Mouse (Mus musculus): ENCODE measurements at regions not wholly inside any gene's neighbourhood (a gene's known extent, or its start where the extent isn't known, plus 50 kb on each side); places are given as distances from the start of the nearest gene placed in this dataset.

DNA sequence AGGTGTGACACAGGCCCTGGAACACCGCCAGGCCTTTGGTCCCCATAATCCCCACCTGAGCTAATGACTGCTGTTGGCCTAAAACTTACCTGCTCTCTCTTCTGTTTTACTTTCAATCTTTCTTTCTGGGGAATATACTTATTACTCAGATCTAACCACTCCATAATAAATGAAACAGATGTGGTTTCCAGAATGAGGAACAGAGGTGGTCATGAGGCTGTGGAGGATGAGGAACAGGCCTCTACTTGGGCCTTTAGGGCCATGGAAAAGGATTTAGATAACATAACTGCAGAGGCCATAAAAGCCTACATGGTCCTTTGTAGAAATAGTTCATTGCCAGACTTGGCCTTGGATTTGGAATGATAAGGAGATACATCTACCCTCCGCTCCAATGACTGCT lies 74.1 kb downstream of the B3gnt5 start:
- peak overlapping the region; percentile 53 for H3K27ac ChIP-seq (ENCODE audit: insufficient read depth, low read depth, low read length)
- H3K4me3 ChIP-seq (ENCODE audit: insufficient read depth, low read length) = no peak overlapping the region
- TF ChIP-seq CTCF (IDR thresholded peaks at IDR 0.05; ENCODE audit: low read depth, low read length) (no peak), POLR2A (IDR thresholded peaks at IDR 0.05; ENCODE audit: borderline replicate concordance, low read depth, low read length) (no peak)
- peaks cover 10% of the 10 kb centered on the region for H3K4me1 ChIP-seq (ENCODE audit: control insufficient read depth, insufficient read depth, low read length)

DNA sequence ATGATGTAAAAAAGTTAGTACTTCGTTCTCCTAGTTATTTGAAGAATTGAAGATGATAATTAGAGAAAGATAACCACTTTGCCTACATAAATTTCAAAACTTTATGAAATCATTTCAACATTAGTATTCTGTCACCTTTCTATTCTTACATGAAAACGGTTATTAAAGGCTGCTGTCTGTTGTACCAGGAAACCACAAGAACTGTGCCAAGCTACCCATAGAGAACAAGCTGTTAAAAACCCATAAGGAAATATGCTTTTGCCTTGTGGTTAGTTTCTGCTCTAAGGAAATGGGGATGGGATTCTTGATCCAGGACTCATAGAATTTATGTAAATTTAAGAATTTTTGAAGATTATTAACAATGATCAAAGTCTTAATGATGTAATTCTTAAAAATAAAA lies 74.7 kb downstream of the B3gnt5 start:
- no peak for TF ChIP-seq CTCF (IDR thresholded peaks at IDR 0.05; ENCODE audit: low read depth, low read length)
- TF ChIP-seq POLR2A (IDR thresholded peaks at IDR 0.05; ENCODE audit: borderline replicate concordance, low read depth, low read length) = no peak
- Histone ChIP-seq H3K4me3 (ENCODE audit: insufficient read depth, low read length) (no peak overlapping the region), H3K4me1 (ENCODE audit: control insufficient read depth, insufficient read depth, low read length) (peaks cover 10% of the 10 kb centered on the region), H3K27ac (ENCODE audit: insufficient read depth, low read depth, low read length) (no peak overlapping the region)

- Histone ChIP-seq H3K4me1 (ENCODE audit: control insufficient read depth, insufficient read depth, low read length) (peaks cover 34% of the 10 kb centered on the region), H3K27ac (ENCODE audit: insufficient read depth, low read depth, low read length) (no peak overlapping the region), H3K4me3 (ENCODE audit: insufficient read depth, low read length) (no peak overlapping the region)
- TF ChIP-seq POLR2A (IDR thresholded peaks at IDR 0.05; ENCODE audit: borderline replicate concordance, low read depth, low read length) (no peak), CTCF (IDR thresholded peaks at IDR 0.05; ENCODE audit: low read depth, low read length) (no peak)
These were observed 79.8 kb downstream of the B3gnt5 start for GRCm38 (mm10) chr16:19839831-19840230.

DNA sequence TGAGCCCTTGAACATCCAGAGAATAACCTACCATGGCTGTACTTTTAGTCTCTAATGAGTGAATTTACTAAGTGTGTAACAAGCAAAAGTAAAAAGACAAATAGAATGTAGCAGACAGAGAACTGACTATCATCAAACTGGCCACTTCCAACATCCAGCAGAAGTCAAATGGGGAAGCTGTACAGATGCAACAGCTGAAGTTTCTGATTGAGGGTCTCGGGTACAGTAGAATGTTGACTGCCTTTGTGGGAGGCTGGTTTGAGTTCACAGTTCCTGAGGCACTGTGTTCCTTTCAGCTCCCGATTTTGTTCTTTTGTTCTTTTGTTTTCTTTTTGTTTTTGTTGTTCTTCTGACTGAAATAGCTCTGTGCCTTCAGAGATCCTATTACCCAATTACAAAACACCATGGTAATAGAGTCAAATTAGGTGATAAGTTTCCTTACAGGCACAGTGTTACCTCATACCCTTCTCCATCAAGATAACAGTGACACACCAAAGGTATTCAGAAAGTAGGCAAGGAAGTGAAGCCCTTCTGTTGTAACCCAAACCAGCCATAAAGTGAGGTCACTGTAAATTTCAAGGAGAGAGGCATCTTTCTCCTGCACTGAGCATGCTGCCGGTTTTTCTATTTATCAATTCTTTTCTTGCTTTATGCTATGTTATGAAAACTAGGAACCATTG lies 82.5 kb downstream of the B3gnt5 start:
- TF ChIP-seq POLR2A (IDR thresholded peaks at IDR 0.05; ENCODE audit: borderline replicate concordance, low read depth, low read length) (no peak), CTCF (IDR thresholded peaks at IDR 0.05; ENCODE audit: low read depth, low read length) (no peak)
- Histone ChIP-seq H3K4me1 (ENCODE audit: control insufficient read depth, insufficient read depth, low read length) (peaks cover 31% of the 10 kb centered on the region), H3K4me3 (ENCODE audit: insufficient read depth, low read length) (no peak overlapping the region), H3K27ac (ENCODE audit: insufficient read depth, low read depth, low read length) (no peak overlapping the region)

DNA sequence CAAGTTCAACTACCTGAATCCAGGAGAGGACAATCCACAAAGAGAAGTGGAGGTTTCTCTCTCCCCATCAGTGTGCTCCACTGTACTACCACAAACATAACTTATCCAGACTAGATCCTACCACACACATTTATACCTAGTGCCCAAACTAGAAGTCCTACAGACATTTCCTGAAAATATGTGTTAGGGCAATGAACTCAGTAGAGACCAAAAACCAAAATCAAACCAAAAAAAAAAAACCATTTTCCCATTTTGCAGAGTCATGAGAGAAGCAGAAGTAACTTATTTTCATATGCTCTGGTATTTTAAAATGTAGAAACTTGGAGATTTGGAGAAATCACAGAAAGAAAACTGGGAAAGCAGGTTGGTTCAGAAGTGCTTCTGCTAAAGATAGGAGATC lies 83.7 kb downstream of the B3gnt5 start:
- Histone ChIP-seq H3K4me3 (ENCODE audit: insufficient read depth, low read length) (no peak overlapping the region), H3K27ac (ENCODE audit: insufficient read depth, low read depth, low read length) (peak overlapping the region; percentile 81), H3K4me1 (ENCODE audit: control insufficient read depth, insufficient read depth, low read length) (peaks cover 33% of the 10 kb centered on the region)
- TF ChIP-seq CTCF (IDR thresholded peaks at IDR 0.05; ENCODE audit: low read depth, low read length) (no peak), POLR2A (IDR thresholded peaks at IDR 0.05; ENCODE audit: borderline replicate concordance, low read depth, low read length) (no peak)

GRCm38 (mm10) chr16:19848395-19848794 lies 88.4 kb downstream of the B3gnt5 start:
- peaks cover 15% of the 10 kb centered on the region for H3K4me1 ChIP-seq (ENCODE audit: control insufficient read depth, insufficient read depth, low read length)
- H3K4me3 ChIP-seq (ENCODE audit: insufficient read depth, low read length) = no peak overlapping the region
- no peak overlapping the region for H3K27ac ChIP-seq (ENCODE audit: insufficient read depth, low read depth, low read length)
- TF ChIP-seq CTCF (IDR thresholded peaks at IDR 0.05; ENCODE audit: low read depth, low read length) (no peak), POLR2A (IDR thresholded peaks at IDR 0.05; ENCODE audit: borderline replicate concordance, low read depth, low read length) (no peak)

DNA sequence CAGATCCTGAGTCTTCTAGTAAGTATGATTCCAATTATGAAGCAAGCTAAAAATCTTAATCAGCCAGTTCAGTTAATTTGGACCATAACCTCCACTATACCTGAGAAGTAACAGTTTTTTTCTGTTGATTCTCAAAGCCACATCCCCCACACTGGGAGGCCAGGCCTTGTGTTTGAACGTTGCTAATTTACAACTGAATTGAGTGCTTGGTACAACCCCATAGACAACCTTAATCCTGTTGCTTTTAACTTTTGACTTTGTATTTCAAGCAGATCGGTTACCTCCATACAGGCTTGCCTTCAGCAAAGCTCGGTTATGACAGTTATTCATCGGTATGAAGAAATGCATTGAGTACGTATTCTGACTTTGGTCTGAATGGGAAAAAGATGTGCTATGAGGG lies 105.3 kb downstream of the B3gnt5 start:
- no peak for TF ChIP-seq POLR2A (IDR thresholded peaks at IDR 0.05; ENCODE audit: borderline replicate concordance, low read depth, low read length)
- TF ChIP-seq CTCF (IDR thresholded peaks at IDR 0.05; ENCODE audit: low read depth, low read length) = no peak

DNA sequence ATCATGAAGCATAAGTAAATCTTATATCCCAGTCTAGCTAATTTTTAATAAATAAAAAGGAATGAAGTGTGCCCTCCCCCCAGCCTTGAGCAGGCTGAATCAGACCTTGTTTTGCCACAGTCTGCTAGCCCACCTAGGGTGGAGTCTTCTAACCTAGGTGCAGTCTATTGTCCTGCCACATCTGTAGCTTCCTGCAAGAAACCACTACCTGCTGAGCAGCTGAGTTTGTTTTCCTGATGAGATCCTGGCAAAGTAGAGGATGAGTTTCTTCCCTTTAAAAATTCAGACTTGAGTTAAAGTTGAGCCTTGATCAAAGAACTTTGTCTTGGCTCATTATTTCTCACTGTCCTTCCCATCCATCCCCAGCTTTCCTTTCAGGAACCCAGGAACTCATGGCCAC lies 105.9 kb downstream of the B3gnt5 start:
- no peaks in the 10 kb centered on the region for H3K4me1 ChIP-seq (ENCODE audit: control insufficient read depth, insufficient read depth, low read length)
- H3K27ac ChIP-seq (ENCODE audit: insufficient read depth, low read depth, low read length) = no peak overlapping the region
- no peak overlapping the region for H3K4me3 ChIP-seq (ENCODE audit: insufficient read depth, low read length)
- TF ChIP-seq CTCF (IDR thresholded peaks at IDR 0.05; ENCODE audit: low read depth, low read length) (no peak), POLR2A (IDR thresholded peaks at IDR 0.05; ENCODE audit: borderline replicate concordance, low read depth, low read length) (no peak)

More for the DNA sequence above, 105.3 kb downstream of the B3gnt5 start:
- no peak overlapping the region for H3K27ac ChIP-seq (ENCODE audit: insufficient read depth, low read depth, low read length)
- no peaks in the 10 kb centered on the region for H3K4me1 ChIP-seq (ENCODE audit: control insufficient read depth, insufficient read depth, low read length)
- H3K4me3 ChIP-seq (ENCODE audit: insufficient read depth, low read length) = no peak overlapping the region

DNA sequence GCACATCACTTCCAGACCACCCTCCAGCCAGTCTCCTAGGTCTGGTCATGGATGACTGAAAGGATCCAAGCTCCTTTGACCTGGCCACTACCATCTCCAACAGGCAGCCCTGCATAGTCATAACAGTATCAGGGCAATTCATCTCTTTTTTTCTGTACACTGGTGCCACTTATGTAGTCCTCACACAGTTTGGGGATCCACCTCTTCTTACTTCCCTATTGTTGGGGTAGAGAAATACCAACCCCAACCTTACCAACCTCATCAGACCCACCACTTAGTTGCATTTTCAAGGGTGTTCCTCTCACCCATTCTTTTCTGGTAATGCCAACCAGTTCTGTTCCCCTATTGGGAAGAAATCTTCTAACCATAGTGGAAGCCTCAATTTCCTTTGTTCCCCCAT lies 109.4 kb downstream of the B3gnt5 start:
- no peak overlapping the region for H3K4me3 ChIP-seq (ENCODE audit: insufficient read depth, low read length)
- no peak for TF ChIP-seq POLR2A (IDR thresholded peaks at IDR 0.05; ENCODE audit: borderline replicate concordance, low read depth, low read length)
- TF ChIP-seq CTCF (IDR thresholded peaks at IDR 0.05; ENCODE audit: low read depth, low read length) = no peak
- no peak overlapping the region for H3K27ac ChIP-seq (ENCODE audit: insufficient read depth, low read depth, low read length)
- H3K4me1 ChIP-seq (ENCODE audit: control insufficient read depth, insufficient read depth, low read length) = no peaks in the 10 kb centered on the region

GRCm38 (mm10) chr16:19876861-19877554 lies 105.8 kb downstream of the Klhl6 start:
- no peak for TF ChIP-seq POLR2A (IDR thresholded peaks at IDR 0.05; ENCODE audit: borderline replicate concordance, low read depth, low read length)
- no peak for TF ChIP-seq CTCF (IDR thresholded peaks at IDR 0.05; ENCODE audit: low read depth, low read length)
- H3K4me1 ChIP-seq (ENCODE audit: control insufficient read depth, insufficient read depth, low read length) = no peaks in the 10 kb centered on the region
- no peak overlapping the region for H3K4me3 ChIP-seq (ENCODE audit: insufficient read depth, low read length)
- H3K27ac ChIP-seq (ENCODE audit: insufficient read depth, low read depth, low read length) = no peak overlapping the region
